Mouse (Mus musculus): ENCODE results near the gene Lgr6. TPM values are rescaled to one million over a fixed set of nuclear protein-coding genes. Genes with fewer than 3 reads are reported as not detected.

The Lgr6 gene
- polyA plus RNA-seq, 1 experiment from 2014 or later = 2.3 TPM

DNA sequence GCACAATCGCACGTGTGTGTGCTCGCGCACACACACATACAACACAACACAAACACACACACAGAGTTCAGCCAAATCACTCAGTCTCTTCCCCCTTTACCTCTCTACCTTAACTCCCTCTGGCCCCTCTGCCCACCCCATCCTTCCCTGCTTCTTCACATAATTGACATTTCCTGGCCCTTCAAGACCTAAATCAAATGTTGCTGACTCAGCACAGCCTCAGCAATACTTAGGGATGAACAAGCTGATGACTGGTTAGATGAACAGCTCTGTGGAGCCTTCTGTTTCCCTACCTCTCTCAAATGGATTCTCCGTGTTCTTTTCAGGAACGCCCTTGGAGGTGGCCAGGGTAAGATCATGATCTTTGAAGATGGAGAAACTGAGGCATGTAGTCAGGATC, 43.8 kb downstream of the Lgr6 start:
- ATAC-seq (no peak), DNase-seq (ENCODE audit: low read depth, low spot score) (no peak)
- peaks cover 4% of the 10 kb centered on the region for H3K27me3 ChIP-seq
- CTCF ChIA-PET = no interaction called here
- POLR2A ChIA-PET = no interaction called here
- TF ChIP-seq CTCF (IDR thresholded peaks at IDR 0.05) = no peak
- in situ Hi-C loops (cut with MboI; ENCODE audit: low pct_unique_long_range_greater_than_20kb) = no loop called here

DNA sequence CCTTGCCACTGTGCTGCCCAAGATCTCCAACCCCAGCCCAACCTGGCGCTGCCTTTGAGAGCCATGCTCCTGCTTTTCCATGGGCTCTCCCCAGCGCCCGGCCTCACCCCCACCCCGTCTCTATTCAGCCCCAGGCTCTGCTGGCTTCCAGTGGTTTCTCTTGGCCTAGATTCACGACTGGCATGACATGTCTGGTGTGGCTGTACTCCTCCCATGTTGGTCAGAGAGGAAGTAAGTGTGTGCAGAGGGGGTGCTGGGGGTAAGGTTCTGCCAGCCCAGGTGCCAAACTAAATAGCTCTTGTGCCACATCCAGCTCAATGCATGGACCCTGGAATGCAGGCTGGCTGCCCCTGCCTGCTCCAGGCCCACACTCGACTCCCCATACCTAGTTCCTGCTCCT, 44.9 kb downstream of the Lgr6 start:
- ChIA-PET CTCF (interaction anchor here (2.1 kb wide), 1 partner anchor 10 kb away, joined by 5 read pairs; no protein-coding TSS in a partner anchor), POLR2A (no interaction called here)
- in situ Hi-C loops (cut with MboI; ENCODE audit: low pct_unique_long_range_greater_than_20kb) = no loop called here
- peaks cover 4% of the 10 kb centered on the region for H3K27me3 ChIP-seq
- no peak for ATAC-seq
- DNase-seq (ENCODE audit: low read depth, low spot score) = no peak
- no peak for TF ChIP-seq CTCF (IDR thresholded peaks at IDR 0.05)

DNA sequence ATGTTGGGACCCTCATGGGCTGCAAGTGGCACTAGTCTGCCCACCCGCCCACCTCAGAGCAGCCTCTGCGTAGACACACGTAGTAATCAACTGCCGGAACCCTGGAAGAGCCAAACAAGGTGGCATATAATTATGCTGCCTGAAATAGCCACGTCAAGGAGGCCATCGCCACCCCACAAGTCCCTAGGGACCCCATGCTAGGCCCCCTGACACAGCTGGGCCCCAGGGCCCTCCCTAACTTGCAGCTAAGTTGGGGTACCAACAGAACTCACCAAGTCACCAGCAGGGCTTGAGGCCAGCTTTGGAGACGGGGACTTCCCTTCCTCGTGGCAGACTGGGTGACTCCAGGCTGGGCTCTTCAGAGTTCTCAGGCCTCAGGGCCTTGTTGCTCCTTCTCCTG, 48.2 kb downstream of the Lgr6 start:
- no peak for ATAC-seq
- POLR2A ChIA-PET = no interaction called here
- TF ChIP-seq CTCF (IDR thresholded peaks at IDR 0.05) = no peak
- DNase-seq (ENCODE audit: low read depth, low spot score) = no peak
- in situ Hi-C loops (cut with MboI; ENCODE audit: low pct_unique_long_range_greater_than_20kb) = no loop called here
- CTCF ChIA-PET = interaction anchor here (1.5 kb wide), 1 partner anchor 18 kb away, joined by 3 read pairs; no protein-coding TSS in a partner anchor
- peaks cover 4% of the 10 kb centered on the region for H3K27me3 ChIP-seq

DNA sequence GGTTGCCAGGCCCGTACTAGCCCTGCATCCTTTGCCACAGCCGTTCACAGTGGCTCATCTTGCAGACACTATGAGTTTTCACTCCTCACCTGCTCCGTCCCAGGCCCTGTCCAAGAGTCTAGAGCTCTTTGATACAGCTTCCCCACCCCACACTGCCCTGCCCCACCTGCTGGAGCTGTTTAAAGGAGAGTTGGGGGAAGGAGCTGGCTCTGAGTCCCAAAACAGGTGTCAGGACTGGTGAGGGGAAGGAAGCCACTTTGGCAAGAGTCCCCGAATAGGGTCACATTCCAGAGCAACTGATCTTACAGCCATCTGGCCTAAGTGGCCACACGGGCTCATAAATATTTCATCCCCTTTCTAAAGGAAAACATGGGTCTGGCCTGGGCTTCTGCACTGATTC, 51.0 kb downstream of the Lgr6 start:
- CTCF ChIA-PET = no interaction called here
- no peak for TF ChIP-seq CTCF (IDR thresholded peaks at IDR 0.05)
- peaks cover 2% of the 10 kb centered on the region for H3K27me3 ChIP-seq
- in situ Hi-C loops (cut with MboI; ENCODE audit: low pct_unique_long_range_greater_than_20kb) = no loop called here
- DNase-seq (ENCODE audit: low read depth, low spot score) (no peak), ATAC-seq (no peak)
- POLR2A ChIA-PET = no interaction called here

DNA sequence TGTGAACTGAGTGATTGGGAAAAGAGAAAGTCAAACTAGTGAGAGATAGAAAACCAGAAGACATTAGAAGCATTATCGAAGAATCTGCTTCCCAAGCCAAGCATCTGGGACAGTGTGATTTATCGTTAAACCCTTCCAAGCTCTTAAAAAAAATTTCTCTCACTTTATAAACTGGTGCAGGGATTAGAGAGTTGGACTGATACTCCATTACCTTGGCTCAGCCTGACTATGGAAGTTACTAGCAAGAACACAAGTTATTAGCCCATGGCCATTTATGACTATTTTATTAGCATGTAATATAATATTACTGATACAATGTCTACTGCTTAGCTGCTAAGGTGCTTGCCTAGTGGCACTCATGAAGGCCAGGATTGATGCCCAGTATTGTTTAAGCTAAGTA, 60.6 kb downstream of the Lgr6 start:
- in situ Hi-C loops (cut with MboI; ENCODE audit: low pct_unique_long_range_greater_than_20kb) = no loop called here
- ATAC-seq = no peak
- no peak for TF ChIP-seq CTCF (IDR thresholded peaks at IDR 0.05)
- DNase-seq (ENCODE audit: low read depth, low spot score) = no peak
- CTCF ChIA-PET = interaction anchor here (1.3 to 2.3 kb wide), 3 partner anchors 11 to 20 kb away, joined by 3 to 8 read pairs (median 5); no protein-coding TSS in a partner anchor
- no peaks in the 10 kb centered on the region for H3K27me3 ChIP-seq
- POLR2A ChIA-PET = no interaction called here

DNA sequence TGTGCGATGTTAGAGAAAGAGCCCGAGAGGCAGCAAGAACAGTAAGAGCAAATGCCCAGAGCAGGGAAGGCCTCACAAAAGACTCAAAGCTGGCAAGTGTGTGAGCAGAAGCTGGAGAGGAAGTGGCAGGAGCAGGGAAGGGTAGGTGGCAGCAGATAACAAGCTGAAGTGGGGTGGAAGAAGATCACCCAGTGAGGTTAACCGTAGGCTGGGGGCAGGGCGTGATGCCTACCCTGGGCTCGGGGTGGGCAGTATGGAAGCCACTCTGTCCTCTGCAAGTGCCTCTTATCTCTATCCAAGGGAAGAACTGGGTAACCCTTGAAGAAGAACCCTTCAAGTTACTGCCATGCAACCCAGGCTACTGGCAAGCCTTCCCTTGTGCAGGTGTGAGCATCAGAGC, 68.8 kb downstream of the Lgr6 start:
- TF ChIP-seq CTCF (IDR thresholded peaks at IDR 0.05) = no peak
- no peaks in the 10 kb centered on the region for H3K27me3 ChIP-seq
- in situ Hi-C loops (cut with MboI; ENCODE audit: low pct_unique_long_range_greater_than_20kb) = no loop called here
- ATAC-seq = no peak
- no peak for DNase-seq (ENCODE audit: low read depth, low spot score)
- POLR2A ChIA-PET = no interaction called here
- CTCF ChIA-PET = no interaction called here

DNA sequence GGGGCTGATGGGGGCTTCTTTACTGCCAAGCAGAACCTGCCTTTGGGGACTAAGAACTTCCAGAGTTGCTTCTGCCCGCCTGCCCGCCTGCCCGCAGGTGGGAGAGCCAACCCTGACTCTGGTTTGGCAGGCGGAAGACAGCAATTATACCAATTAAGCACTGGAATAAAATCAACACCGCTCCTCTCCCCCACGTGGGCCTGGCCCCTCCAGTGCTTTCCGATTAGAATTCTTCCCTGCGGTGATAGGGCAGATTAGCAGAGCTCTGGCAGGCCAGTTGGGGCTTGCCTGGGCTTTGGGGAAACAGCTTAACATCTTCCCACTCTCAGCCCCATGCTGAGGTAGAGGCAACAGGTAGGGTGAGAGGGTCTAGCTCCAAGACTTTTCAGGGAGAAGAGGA, 72.4 kb downstream of the Lgr6 start:
- DNase-seq (ENCODE audit: low read depth, low spot score) = no peak
- no peak for ATAC-seq
- in situ Hi-C loops (cut with MboI; ENCODE audit: low pct_unique_long_range_greater_than_20kb) = no loop called here
- CTCF ChIA-PET = no interaction called here
- POLR2A ChIA-PET = no interaction called here
- TF ChIP-seq CTCF (IDR thresholded peaks at IDR 0.05) = no peak
- no peaks in the 10 kb centered on the region for H3K27me3 ChIP-seq

DNA sequence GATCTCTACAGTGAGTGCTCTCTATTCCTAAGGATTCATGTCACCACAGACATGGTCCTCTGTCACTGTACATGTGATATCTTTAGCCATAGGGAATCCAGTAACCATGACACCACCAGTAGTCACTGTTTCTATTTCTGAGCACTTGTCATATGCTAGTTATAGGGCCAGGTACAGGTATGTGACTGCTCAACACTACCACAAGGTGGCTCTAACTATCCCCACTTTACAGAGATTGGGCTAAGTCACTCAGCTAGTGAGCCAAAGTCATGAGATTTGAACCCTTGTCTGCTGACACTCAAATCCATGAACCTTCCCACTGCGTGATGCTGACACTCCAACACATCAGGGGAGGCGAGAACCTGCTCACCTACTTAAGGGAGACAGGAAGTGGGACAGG, 75.0 kb downstream of the Lgr6 start:
- ChIA-PET POLR2A (no interaction called here), CTCF (interaction anchor here (1.0 to 1.6 kb wide), 3 partner anchors 9 to 41 kb away, joined by 3 to 4 read pairs (median 3); no protein-coding TSS in a partner anchor)
- H3K27me3 ChIP-seq = no peaks in the 10 kb centered on the region
- ATAC-seq (no peak), DNase-seq (ENCODE audit: low read depth, low spot score) (no peak)
- in situ Hi-C loops (cut with MboI; ENCODE audit: low pct_unique_long_range_greater_than_20kb) = no loop called here
- TF ChIP-seq CTCF (IDR thresholded peaks at IDR 0.05) = no peak

DNA sequence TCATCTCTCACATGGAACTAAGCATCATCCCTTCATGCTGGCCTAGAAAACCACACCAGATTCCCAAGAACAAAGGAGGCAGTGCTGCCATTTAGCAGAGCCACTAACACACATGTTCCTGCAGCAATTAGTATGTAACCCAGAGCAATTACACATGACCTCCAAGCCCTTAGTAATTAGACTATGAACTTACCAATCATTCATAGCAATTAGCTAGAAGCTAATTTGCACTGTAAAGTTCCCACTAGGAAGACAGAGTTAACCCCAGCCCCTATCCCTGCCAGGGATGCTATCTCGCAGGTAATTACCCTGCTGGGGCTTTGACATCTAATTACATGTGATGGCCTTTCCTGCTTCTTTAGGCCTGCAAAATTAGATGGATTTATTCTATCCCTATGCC, 78.8 kb downstream of the Lgr6 start:
- no peak for TF ChIP-seq CTCF (IDR thresholded peaks at IDR 0.05)
- ATAC-seq (no peak), DNase-seq (ENCODE audit: low read depth, low spot score) (no peak)
- ChIA-PET POLR2A (no interaction called here), CTCF (interaction anchor here (2.0 kb wide), 1 partner anchor 79 kb away, joined by 5 read pairs; the partner anchor contains the start of gene Lgr6)
- in situ Hi-C loops (cut with MboI; ENCODE audit: low pct_unique_long_range_greater_than_20kb) = no loop called here
- no peaks in the 10 kb centered on the region for H3K27me3 ChIP-seq

DNA sequence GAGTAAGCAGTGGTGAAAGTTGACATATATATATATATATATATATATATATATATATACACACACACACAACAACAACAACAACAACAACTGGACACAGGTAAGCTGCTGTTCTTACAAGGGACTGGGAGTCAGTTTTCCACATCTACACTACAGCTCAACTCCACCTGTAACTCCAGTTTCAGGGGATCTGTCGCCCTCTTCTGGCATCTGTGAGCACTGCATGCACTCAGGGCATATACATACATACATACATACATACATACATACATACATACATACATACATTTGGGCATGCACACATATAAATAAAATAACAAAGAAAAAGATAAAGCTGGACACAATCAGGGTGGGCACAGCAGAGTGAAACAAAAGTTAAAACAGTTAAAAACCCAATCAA, 81.5 kb downstream of the Lgr6 start:
- ChIA-PET CTCF (interaction anchor here (1.7 to 2.6 kb wide), 3 partner anchors 15 to 34 kb away, joined by 5 to 8 read pairs (median 8); no protein-coding TSS in a partner anchor), POLR2A (interaction anchor here (0.6 to 1.1 kb wide), 2 partner anchors 16 to 24 kb away, joined by 3 read pairs; no protein-coding TSS in a partner anchor)
- no peak for ATAC-seq
- H3K27me3 ChIP-seq = no peaks in the 10 kb centered on the region
- TF ChIP-seq CTCF (IDR thresholded peaks at IDR 0.05) = no peak
- in situ Hi-C loops (cut with MboI; ENCODE audit: low pct_unique_long_range_greater_than_20kb) = no loop called here
- no peak for DNase-seq (ENCODE audit: low read depth, low spot score)

DNA sequence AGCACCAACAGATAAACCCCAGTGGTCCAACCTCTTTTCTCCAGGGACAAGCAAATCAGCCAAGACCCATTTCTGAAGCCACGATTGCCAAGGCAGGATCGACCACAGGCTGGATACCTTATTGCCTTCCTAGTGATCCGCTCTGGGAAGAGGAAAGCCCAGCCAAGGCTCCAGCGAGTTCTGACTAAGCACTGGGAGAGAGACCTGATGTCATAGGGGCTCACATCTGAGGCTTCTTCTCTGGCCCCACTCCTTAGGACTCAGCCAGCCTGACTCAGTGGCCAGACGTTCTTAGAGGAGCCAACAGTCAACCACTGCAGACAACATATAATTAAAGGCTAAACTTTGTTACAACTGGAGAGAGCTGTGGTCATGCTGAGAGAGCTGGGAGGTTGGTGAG, 83.1 kb downstream of the Lgr6 start:
- CTCF ChIA-PET = interaction anchor here (0.6 to 2.5 kb wide), 3 partner anchors 16 to 114 kb away, joined by 3 to 5 read pairs (median 3); no protein-coding TSS in a partner anchor

DNA sequence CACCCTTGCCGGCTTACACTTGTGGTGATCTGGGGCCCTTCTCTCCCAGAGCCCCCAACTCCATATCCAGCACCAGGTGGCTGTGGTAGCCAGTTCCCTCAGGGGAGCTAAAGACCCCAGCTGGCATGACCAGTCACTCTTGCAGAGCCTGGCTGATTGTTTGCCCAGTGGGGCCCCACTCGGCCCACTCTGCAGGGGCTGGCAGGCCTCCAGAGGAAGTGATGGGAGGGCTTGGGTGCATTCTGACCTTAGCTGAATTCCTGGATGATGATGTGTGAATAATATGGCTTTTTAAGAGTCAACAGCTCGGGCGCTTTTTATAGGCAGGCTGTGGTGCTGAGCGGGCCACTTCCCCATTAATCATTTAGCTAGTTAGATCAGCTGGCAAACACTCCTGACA, 84.1 kb downstream of the Lgr6 start:
- ATAC-seq (peak; percentile 44), DNase-seq (ENCODE audit: low read depth, low spot score) (peak; percentile 85)
- in situ Hi-C loops (cut with MboI; ENCODE audit: low pct_unique_long_range_greater_than_20kb) = no loop called here
- TF ChIP-seq CTCF (IDR thresholded peaks at IDR 0.05) = no peak
- no peaks in the 10 kb centered on the region for H3K27me3 ChIP-seq
- ChIA-PET CTCF (interaction anchor here (0.7 to 1.1 kb wide), 4 partner anchors 53 to 89 kb away, joined by 3 read pairs; partner anchors contain the start of gene Lgr6), POLR2A (no interaction called here)

More for the DNA sequence above, 83.1 kb downstream of the Lgr6 start:
- ATAC-seq = peak; percentile 68
- DNase-seq (ENCODE audit: low read depth, low spot score) = peak; percentile 83
- in situ Hi-C loops (cut with MboI; ENCODE audit: low pct_unique_long_range_greater_than_20kb) = no loop called here
- no peaks in the 10 kb centered on the region for H3K27me3 ChIP-seq
- no peak for TF ChIP-seq CTCF (IDR thresholded peaks at IDR 0.05)
- POLR2A ChIA-PET = no interaction called here

All from Patski (cell line).